Mouse (Mus musculus) spleen, adult 18-20 months (tissue): ENCODE measurements around the gene Pdpk1.

ENCODE experiments used
- DNase-seq, 2 experiments: peaks; one replicate each; pipeline ENCODE4 v3.0.0; 2022; ENCODE audit warnings: mixed read lengths in 2 of 2

Gene Pdpk1

GRCm38 (mm10) chr17:24150824-24151223, at the start of gene Pdpk1:
Gene Pdpk1, minus strand, starts transcription at chr17:24150924.
- no peak for DNase-seq

GRCm38 (mm10) chr17:24199741-24200140, 49.0 kb upstream of the Pdpk1 start:
- DNase-seq = no peak

DNA sequence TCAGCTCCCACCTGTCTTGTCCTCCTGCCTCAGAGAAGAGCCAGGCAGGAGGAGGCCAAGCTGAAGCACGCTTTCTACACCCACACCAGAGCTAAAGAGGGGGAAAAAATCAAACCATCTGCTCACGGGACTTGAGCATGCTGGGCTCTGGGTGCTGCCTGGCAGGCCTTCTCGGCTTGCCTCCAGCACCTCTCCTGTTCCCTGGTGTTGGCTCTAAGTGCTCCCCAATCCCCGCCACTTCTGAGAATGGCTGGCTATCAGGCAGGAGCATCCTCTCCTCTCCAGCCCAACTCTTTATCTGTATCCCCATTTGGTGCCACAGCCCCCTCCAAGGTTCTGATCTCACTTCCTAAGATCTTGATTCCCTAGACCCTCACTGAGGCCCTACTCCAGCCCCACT, 48.5 kb upstream of the Pdpk1 start:
- no peak for DNase-seq

DNA sequence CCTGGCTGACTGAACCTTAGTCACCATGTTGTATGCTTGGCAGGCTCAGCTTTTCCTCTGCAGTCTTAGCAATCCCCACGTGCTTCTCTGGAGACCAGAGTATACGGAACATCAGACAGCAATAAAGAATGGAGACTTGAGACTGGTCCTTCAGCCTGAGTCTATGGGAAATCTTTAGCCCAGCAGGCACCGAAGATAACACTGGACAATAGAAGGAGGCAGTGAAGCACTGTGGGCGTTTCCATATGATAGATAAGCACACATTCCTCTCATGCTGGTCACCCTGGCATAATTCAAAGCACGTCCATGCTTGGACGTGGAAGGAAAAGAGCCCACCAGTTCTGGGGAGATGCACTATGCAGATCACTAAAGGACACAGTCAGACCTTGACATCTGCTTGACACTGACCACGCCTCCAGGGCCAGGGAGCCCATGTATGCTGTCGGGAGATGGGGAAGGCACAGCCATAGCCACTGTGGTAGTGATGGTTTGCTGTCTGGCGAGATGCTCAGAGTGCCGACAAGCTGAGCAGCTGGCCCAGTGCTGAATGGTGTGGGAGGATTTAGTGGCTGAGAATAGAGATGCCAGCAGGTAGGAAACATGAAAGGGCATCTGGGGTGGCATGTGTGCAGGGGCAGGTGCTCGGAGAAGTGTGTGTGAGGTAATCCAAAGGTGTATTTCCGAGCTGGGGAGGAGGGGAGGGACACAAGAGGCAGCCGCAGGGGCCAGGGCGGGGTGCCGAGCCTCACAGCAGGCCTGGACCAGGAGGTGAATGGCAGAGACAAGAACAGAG, 46.5 kb upstream of the Pdpk1 start:
- DNase-seq = no peak

DNA sequence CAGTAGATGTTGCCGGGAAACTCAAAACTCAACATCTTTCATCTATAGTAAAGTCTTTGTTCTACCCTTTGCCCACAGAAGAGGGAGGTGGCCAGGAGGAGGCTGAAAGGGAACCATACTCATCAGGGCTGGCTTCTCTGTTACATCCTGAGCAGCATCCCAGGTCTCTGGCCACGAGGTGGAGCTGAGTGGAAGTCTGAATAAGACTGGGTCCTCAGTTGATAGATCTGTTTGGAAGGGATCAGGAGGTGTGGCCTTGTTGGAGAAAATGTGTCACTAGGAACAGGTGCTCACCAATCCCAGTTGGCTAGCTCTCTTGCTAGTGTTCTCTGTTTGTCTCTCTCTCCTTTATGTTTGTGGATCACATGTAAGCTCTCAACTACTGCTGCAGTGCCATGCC, 44.6 kb upstream of the Pdpk1 start:
- no peak for DNase-seq

- no peak for DNase-seq
These were observed 43.0 kb upstream of the Pdpk1 start for GRCm38 (mm10) chr17:24193769-24194168.

DNA sequence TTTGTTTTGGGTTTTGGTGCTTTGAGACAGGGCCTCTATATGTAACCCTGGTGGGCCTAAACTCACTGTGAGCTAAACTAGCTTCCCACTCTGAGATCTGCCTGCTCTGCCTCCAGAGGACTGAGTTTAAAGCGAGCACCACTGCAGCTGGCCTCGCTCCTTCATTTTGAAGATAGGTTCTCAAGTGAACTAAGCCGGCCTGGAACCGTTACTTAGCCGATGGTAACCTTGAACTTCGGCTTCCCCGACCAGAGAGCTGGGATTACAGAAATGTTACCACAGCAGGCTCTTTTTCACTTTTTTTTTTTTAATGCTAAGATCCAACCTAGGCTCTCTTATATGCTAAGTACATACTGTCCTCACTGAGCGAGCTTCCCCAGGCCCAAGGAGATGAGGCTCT, 42.5 kb upstream of the Pdpk1 start:
- no peak for DNase-seq

GRCm38 (mm10) chr17:24192848-24193247, 42.1 kb upstream of the Pdpk1 start:
- DNase-seq = no peak

DNA sequence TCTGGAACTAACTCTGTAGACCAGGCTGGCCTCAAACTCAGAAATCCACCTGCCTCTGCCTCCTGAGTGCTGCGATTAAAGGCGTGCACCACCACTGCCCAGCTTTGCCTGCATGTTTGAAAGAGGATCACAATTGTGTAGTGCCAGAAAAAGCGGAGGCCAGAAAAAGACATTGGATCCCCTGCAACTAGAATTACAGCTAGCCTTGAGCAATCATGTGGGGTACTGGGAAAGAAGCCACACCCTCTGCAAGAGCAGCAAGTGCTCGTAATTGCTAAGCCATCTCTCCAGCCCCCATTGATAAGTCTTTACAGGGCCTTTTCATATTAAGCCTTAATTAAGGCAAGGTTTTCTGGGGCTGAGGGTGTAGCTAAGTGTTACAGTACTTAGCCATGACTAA, 40.8 kb upstream of the Pdpk1 start:
- DNase-seq = no peak

DNA sequence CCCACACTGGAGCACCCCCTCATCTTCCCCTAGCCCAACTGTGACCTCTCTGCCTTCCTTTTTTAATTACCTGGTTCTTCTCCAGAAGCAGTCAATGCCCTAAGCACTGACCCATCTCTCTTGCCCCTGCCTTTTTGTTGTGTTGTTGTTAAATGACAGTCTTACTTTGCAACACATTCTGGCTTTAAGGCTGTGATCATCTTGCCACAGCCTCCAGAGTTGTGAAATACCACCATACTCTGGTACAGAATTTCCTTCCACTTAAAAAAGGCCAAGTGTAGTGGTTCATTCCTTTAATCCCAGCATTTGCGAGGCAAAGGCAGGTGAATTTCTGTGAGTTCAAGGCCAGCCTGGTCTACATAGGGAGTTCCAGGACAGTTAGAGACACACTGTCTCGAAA, 40.2 kb upstream of the Pdpk1 start:
- no peak for DNase-seq

DNA sequence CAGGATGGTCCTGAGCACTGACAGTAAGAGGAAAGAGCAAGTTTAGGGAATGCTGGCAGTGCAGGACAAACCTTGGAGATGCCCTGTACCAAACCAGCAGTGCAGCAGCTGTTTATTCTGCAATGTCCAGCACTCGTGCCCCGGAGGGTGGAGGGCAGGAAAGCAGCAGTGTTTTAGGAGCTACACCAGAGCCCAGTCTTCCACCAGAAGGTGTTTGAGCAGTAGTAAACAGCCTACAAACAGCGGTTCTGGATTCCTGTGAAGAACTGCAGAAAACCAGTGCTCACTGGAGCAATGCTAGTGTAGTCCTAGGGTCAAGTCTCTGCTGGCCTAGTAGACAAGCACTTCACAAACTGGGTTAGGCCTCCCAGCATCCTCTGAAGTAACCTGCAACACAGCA, 23.5 kb upstream of the Pdpk1 start:
- no peak for DNase-seq

DNA sequence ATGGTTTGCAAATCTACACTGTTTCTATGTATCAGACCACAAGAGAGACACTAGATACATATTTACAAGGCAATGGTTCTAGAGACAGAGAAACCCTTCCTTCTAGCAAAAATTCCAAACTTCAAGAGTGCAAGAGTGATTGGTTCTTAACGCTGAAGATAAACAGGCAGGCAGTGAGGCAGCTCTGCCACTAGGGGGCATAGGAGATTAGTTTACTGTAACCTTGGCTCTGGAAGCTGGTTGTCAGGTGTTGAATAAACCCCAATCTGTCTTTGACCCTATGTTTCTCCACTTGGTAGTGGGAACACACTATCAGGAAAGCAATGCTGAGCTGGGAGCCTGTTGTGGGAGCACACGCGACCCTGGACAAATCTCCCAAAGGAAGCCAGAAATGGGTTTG, 22.7 kb upstream of the Pdpk1 start:
- DNase-seq = peak in 1 of 2 experiments; percentile 62

DNA sequence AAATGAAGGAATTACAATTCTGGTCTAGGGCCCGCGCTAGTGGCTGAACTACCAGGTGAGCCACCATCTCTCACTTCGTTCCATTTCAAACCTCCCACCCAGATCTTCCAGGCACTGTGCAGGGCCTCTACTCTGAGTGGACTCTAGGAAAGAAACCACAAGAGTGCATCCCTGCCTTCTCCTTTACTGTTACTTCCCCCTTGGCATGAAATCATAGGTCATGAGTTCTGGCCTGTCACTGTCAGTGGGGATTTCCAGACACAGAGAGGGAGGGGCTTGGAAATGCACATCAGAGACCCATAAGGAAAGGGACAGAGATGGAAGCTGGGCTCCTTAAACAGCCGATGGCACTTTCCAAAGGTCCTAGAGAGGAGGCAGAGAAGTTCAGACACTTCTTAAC, 21.0 kb upstream of the Pdpk1 start:
- DNase-seq = no peak

- DNase-seq = no peak
These were observed 20.0 kb upstream of the Pdpk1 start for GRCm38 (mm10) chr17:24170729-24171128.

GRCm38 (mm10) chr17:24170125-24170524, 19.4 kb upstream of the Pdpk1 start:
- no peak for DNase-seq

- DNase-seq = peak; percentile 90 to 93
These were observed 18.8 kb upstream of the Pdpk1 start, which contains the start of gene Atp6v0c for GRCm38 (mm10) chr17:24169317-24170065. Gene Atp6v0c, minus strand, starts transcription at chr17:24169702.

GRCm38 (mm10) chr17:24168590-24169277, 18.0 kb upstream of the Pdpk1 start:
- DNase-seq = peak; percentile 57 to 62

- DNase-seq = no peak
These were observed 17.3 kb upstream of the Pdpk1 start for GRCm38 (mm10) chr17:24167891-24168505.

DNA sequence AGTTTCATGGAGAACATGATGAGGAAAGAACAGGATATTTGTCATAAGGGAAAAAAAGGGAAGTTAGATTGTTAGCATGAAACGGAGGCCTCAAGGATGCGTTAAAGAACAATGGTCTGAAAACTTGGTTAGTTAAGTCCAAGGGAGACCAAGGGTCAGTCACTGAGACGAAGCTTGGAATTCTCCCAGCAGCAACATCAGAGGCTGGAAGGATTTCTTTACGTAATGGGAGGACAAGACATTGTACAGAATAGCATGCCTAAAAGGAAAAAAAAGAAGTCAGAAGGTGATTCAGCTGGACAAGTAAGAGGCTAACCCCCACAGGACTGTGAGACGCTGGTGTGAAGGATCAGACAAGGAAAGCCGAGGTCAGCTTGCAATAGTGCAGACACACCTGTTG, 16.4 kb upstream of the Pdpk1 start:
- DNase-seq = no peak

- no peak for DNase-seq
These were observed 14.0 kb upstream of the Pdpk1 start for GRCm38 (mm10) chr17:24164566-24165259.

DNA sequence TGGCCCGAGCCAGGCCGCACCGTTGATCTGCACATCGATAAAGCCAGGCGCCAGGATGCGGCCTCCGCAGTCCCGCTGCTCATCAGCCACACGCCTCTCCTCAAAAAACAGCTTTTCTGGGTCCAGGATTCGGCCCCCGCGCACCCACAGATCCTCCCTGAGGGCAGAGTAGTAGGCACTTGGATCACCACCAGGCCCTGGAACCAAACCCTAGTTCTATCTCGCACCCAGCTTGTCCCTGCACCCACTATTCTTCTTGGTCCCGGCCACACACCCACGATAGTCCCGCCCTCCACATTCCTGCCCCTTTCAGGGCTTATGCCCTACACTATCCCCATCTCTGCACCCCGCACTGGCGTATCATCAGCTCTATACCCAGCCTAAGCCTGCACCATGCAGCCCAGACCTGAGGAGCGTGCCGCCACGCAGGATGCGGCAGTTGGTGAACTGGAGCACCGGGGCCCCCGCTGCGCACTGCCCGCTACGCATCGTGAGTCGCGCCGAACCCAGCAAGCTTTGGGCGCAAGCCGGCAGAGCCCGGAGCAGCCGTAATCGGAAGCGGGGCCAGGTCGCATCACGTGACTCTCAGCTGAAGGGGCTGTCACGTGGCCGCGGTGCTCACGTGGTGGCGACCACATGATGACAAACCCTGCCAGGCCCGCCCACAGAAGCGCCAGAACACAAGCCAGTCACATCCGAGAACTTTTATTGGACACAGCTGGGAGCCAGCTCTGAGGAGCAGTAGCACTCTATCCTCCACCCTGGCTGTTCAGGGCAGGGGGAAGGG, 12.6 kb upstream of the Pdpk1 start, which contains the start of gene Amdhd2:
Amdhd2 (minus strand) TSS at position 591 of the 787 bp plus-strand sequence.
- DNase-seq = peak; percentile 87 to 91
